Mouse (Mus musculus) MEL (cell line): ENCODE measurements around the gene Nkpd1. TPM values are rescaled to one million over a fixed set of nuclear protein-coding genes. Genes with fewer than 3 reads are reported as not detected.

Source experiments
- DNase-seq: peaks from one replicate; pipeline ENCODE4 v3.0.0; 2011; ENCODE audit warnings: low read depth, low spot score
- H3K27ac ChIP-seq: 2 replicates; pipeline ENCODE4 v1.5.1; 2012; ENCODE audit warnings: low read depth, mild to moderate bottlenecking, control low read depth, low read length, moderate library complexity; ENCODE audit not compliant: control insufficient read depth
- H3K27me3 ChIP-seq, 2 experiments: fragments of 150-350 bp in 1 of 2; sonication (generic) in 1 of 2; 2 replicates each; pipeline ENCODE4 v1.6.1; 2012; ENCODE audit warnings: low read length in 2 of 2, mild to moderate bottlenecking in 2 of 2, improper control_type of control experiment in 1 of 2, moderate library complexity in 1 of 2; ENCODE audit not compliant: insufficient read depth in 2 of 2, control insufficient read depth in 1 of 2
- H3K36me3 ChIP-seq, 2 experiments: 2 replicates each; pipeline ENCODE4 v1.6.1; 2012 to 2014; ENCODE audit warnings: low read length in 2 of 2, improper control_type of control experiment in 1 of 2, inconsistent platforms in 1 of 2, mild to moderate bottlenecking in 1 of 2; ENCODE audit not compliant: insufficient read depth in 2 of 2, control insufficient read depth in 1 of 2
- H3K4me1 ChIP-seq, 2 experiments: fragments of 150-350 bp in 1 of 2; sonication (generic) in 1 of 2; 2 replicates each; pipeline ENCODE4 v1.6.1; 2012; ENCODE audit warnings: low read length in 2 of 2, improper control_type of control experiment in 1 of 2, mild to moderate bottlenecking in 1 of 2; ENCODE audit not compliant: insufficient read depth in 2 of 2, control insufficient read depth in 1 of 2
- H3K4me3 ChIP-seq, 2 experiments: fragments of 150-350 bp in 1 of 2; sonication (generic) in 1 of 2; 2 replicates each; pipeline ENCODE4 v1.5.1; 2012; ENCODE audit warnings: low read depth in 2 of 2, low read length in 2 of 2, mild to moderate bottlenecking in 2 of 2, moderate library complexity in 2 of 2, control low read depth in 1 of 2, improper control_type of control experiment in 1 of 2; ENCODE audit not compliant: control insufficient read depth in 1 of 2, insufficient read depth in 1 of 2
- H3K79me2 ChIP-seq: 2 replicates; pipeline ENCODE4 v1.6.1; 2012; ENCODE audit warnings: mild to moderate bottlenecking, low read length, moderate library complexity; ENCODE audit not compliant: control insufficient read depth, poor library complexity, insufficient read depth
- H3K9ac ChIP-seq: 2 replicates; pipeline ENCODE4 v1.6.1; 2012; ENCODE audit warnings: low read depth, mild to moderate bottlenecking, control low read depth, low read length, moderate library complexity; ENCODE audit not compliant: control insufficient read depth, poor library complexity, severe bottlenecking
- H3K9me3 ChIP-seq: fragments of 150-350 bp; sonication (generic); replicated peaks from 2 replicates; pipeline ENCODE4 v1.6.1; 2012; ENCODE audit warnings: mild to moderate bottlenecking, low read length, improper control_type of control experiment, moderate library complexity; ENCODE audit not compliant: insufficient read depth
- BHLHE40 ChIP-seq: IDR thresholded peaks from 2 replicates; pipeline ENCODE4 v1.6.1; 2012; ENCODE audit warnings: low read depth, mild to moderate bottlenecking, inconsistent platforms, low read length, improper control_type of control experiment, borderline replicate concordance
- CHD1 ChIP-seq: IDR thresholded peaks from 2 replicates; pipeline ENCODE4 v1.6.1; 2012; ENCODE audit warnings: low read depth, mild to moderate bottlenecking, inconsistent platforms, low read length, improper control_type of control experiment
- CHD2 ChIP-seq: IDR thresholded peaks from 2 replicates; pipeline ENCODE4 v1.6.1; 2011; ENCODE audit warnings: low read length, improper control_type of control experiment
- CTCF ChIP-seq, 3 experiments: IDR thresholded peaks in 2 of 3; conservative IDR thresholded peaks in 1 of 3; 2 replicates each; pipeline ENCODE4 v1.5.1; 2011 to 2012; ENCODE audit warnings: low read length in 3 of 3, low read depth in 2 of 3, mild to moderate bottlenecking in 2 of 3, improper control_type of control experiment in 1 of 3, inconsistent platforms in 1 of 3, mixed read lengths in 1 of 3, moderate library complexity in 1 of 3; ENCODE audit not compliant: control insufficient read depth in 1 of 3, insufficient read depth in 1 of 3, poor library complexity in 1 of 3, severe bottlenecking in 1 of 3
- ELF1 ChIP-seq: IDR thresholded peaks from 2 replicates; pipeline ENCODE4 v1.6.1; 2014; ENCODE audit warnings: low read depth, mild to moderate bottlenecking, inconsistent platforms, low read length, improper control_type of control experiment, moderate library complexity
- EP300 ChIP-seq, 2 experiments: IDR thresholded peaks; 2 replicates each; pipeline ENCODE4 v1.6.1; 2011; ENCODE audit warnings: improper control_type of control experiment in 2 of 2, low read length in 2 of 2, low read depth in 1 of 2, mild to moderate bottlenecking in 1 of 2
- GATA1 ChIP-seq: IDR thresholded peaks from 2 replicates; pipeline ENCODE4 v1.6.1; 2011; ENCODE audit warnings: low read depth, low read length, improper control_type of control experiment
- JUND ChIP-seq: IDR thresholded peaks from 2 replicates; pipeline ENCODE4 v1.6.1; 2011; ENCODE audit warnings: low read depth, mild to moderate bottlenecking, improper control_type of control experiment, low read length
- KAT2A ChIP-seq: conservative IDR thresholded peaks from 2 replicates; pipeline ENCODE4 v1.6.1; 2012; ENCODE audit warnings: low read depth, low read length, improper control_type of control experiment, inconsistent platforms
- MAX ChIP-seq: IDR thresholded peaks from 2 replicates; pipeline ENCODE4 v1.6.1; 2011; ENCODE audit warnings: low read length, improper control_type of control experiment
- MAZ ChIP-seq: IDR thresholded peaks from 2 replicates; pipeline ENCODE4 v1.6.1; 2012; ENCODE audit warnings: low read depth, mild to moderate bottlenecking, inconsistent platforms, low read length, improper control_type of control experiment
- MYB ChIP-seq: IDR thresholded peaks from 2 replicates; pipeline ENCODE4 v1.6.1; 2011; ENCODE audit warnings: mild to moderate bottlenecking, low read depth, low read length, improper control_type of control experiment
- NELFE ChIP-seq: IDR thresholded peaks from 2 replicates; pipeline ENCODE4 v1.6.1; 2011; ENCODE audit warnings: low read depth, low read length, improper control_type of control experiment
- NRF1 ChIP-seq: IDR thresholded peaks from 2 replicates; pipeline ENCODE4 v1.6.1; 2014; ENCODE audit warnings: low read depth, mild to moderate bottlenecking, inconsistent platforms, low read length, improper control_type of control experiment, moderate library complexity; ENCODE audit not compliant: poor library complexity, insufficient read depth, severe bottlenecking
- POLR2AphosphoS2 ChIP-seq: IDR thresholded peaks from 2 replicates; pipeline ENCODE4 v1.6.1; 2011; ENCODE audit warnings: low read length, improper control_type of control experiment
- POLR2AphosphoS5 ChIP-seq: IDR thresholded peaks from 2 replicates; pipeline ENCODE4 v1.6.1; 2012; ENCODE audit warnings: low read depth, borderline replicate concordance, mild to moderate bottlenecking, inconsistent platforms, low read length, moderate library complexity, mixed read lengths
- RAD21 ChIP-seq: IDR thresholded peaks from 2 replicates; pipeline ENCODE4 v1.6.1; 2011; ENCODE audit warnings: mild to moderate bottlenecking, low read depth, low read length, improper control_type of control experiment
- SIN3A ChIP-seq: IDR thresholded peaks from 2 replicates; pipeline ENCODE4 v1.6.1; 2012; ENCODE audit warnings: low read length, improper control_type of control experiment, inconsistent platforms
- SMC3 ChIP-seq: IDR thresholded peaks from 2 replicates; pipeline ENCODE4 v1.6.1; 2011; ENCODE audit warnings: low read depth, low read length, improper control_type of control experiment
- TBP ChIP-seq: IDR thresholded peaks from 2 replicates; pipeline ENCODE4 v1.8.0; 2011; ENCODE audit warnings: low read depth, low read length, improper control_type of control experiment
- USF1 ChIP-seq: IDR thresholded peaks from 2 replicates; pipeline ENCODE4 v1.6.1; 2014; ENCODE audit warnings: low read depth, mild to moderate bottlenecking, inconsistent platforms, low read length, improper control_type of control experiment, moderate library complexity
- ZC3H11A ChIP-seq: IDR thresholded peaks from 2 replicates; pipeline ENCODE4 v1.6.1; 2012; ENCODE audit warnings: low read depth, mild to moderate bottlenecking, inconsistent platforms, low read length, improper control_type of control experiment
- ZKSCAN1 ChIP-seq: IDR thresholded peaks from 2 replicates; pipeline ENCODE4 v1.6.1; 2012; ENCODE audit warnings: low read depth, mild to moderate bottlenecking, inconsistent platforms, low read length, improper control_type of control experiment, moderate library complexity
- ZNF384 ChIP-seq: IDR thresholded peaks from 2 replicates; pipeline ENCODE4 v1.6.1; 2012; ENCODE audit warnings: low read depth, mild to moderate bottlenecking, inconsistent platforms, low read length, improper control_type of control experiment
- polyA plus RNA-seq, 2 experiments: library from polyadenylated mRNA; stranded (reverse) in 1 of 2; unstranded in 1 of 2; fragments of >175 nt in 1 of 2; fragments of >200 nt in 1 of 2; gene quantifications; 2 replicates each; pipeline versions ENCODE4 v1.2.1 to v1.2.4; 2012; ENCODE audit warnings: low replicate concordance in 2 of 2, low read depth in 1 of 2; ENCODE audit not compliant: insufficient read length in 2 of 2, insufficient read depth in 1 of 2, missing spikeins in 1 of 2
- total RNA-seq: library from RNA; depleted of rRNA; stranded (reverse); fragments of 300-350 nt; gene quantifications from 2 replicates; pipeline ENCODE4 v1.2.3, GENCODE M21; 2012

The Nkpd1 gene
- total and polyA plus RNA-seq, 3 experiments, result 0.33 to 0.35 TPM; not detected in 1

GRCm38 (mm10) chr7:19498326-19498725, 19.3 kb upstream of the Nkpd1 start:
- Histone ChIP-seq H3K27me3 (no peaks in the 10 kb centered on the region), H3K4me1 (peaks cover 0 to 13% of the 10 kb centered on the region in 2 experiments; a peak in 3 of 4 replicates), H3K4me3 (no peak overlapping the region), H3K27ac (no peak overlapping the region), H3K36me3 (no peaks in the 10 kb centered on the region), H3K9me3 (no peaks in the 10 kb centered on the region), H3K79me2 (no peaks in the 10 kb centered on the region), H3K9ac (no peak overlapping the region)
- TF ChIP-seq ZNF384 (no peak), SMC3 (no peak), ZKSCAN1 (no peak), JUND (no peak), CHD2 (no peak), ZC3H11A (no peak), CTCF (IDR thresholded peaks at IDR 0.05 in 2 of 3, conservative IDR thresholded peaks at IDR 0.05 in 1 of 3; ENCODE audit: control insufficient read depth in 1 of 3, insufficient read depth in 1 of 3, low read depth in 2 of 3, low read length in 3 of 3, poor library complexity in 1 of 3, severe bottlenecking in 1 of 3) (no peak), NRF1 (no peak), MAZ (no peak), POLR2AphosphoS2 (no peak), POLR2AphosphoS5 (no peak), MAX (no peak), NELFE (no peak), RAD21 (no peak), MYB (no peak)
- DNase-seq, result no peak

DNA sequence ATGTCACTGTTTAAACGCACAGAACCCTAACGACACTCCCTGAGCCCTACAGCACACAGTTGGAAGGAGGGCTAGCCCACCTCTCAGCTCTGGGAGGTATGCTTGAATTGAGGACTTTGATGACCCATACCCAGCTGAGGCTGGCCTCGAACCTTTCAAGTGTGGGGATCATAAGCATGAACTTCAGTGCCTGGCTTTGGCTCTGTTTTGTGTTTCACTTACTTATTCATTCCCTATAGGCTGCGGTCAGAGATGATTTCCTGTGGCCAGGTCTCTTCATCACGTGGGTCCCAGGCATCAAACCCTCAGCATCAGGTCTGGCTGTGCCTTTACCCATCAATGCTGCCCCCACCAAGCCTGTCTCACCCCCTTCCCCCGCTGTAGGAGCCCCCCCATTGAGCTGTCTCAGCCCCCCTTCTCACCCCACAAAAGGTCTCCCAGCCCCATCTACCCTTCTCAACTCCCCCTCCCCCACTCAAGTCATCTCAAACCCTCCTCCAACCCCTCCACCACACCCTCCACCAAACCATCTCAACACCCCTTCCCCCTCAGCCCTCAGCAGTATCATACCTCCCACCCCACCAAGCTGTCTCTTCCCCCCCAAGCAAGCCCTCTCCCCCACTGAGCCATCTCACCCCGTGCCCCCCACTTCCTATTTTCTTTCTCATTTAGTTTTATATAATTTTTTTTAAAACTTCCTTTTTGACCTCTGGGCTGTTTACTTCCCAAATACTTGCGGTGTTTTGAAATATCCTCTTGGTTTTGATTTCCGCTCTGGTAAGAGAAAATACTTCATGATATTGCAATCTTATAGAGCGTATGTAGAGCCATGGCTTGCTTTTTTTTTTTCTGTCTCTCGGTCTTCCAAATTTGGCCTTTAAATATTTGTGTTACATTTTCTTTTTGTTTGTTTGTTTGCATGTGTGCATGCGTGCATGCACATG, 16.9 kb upstream of the Nkpd1 start:
- Histone ChIP-seq H3K27ac (no peak overlapping the region), H3K9ac (no peak overlapping the region), H3K4me3 (no peak overlapping the region), H3K36me3 (peaks cover 0 to 2% of the 10 kb centered on the region in 2 experiments; a peak in 2 of 4 replicates), H3K79me2 (no peaks in the 10 kb centered on the region), H3K9me3 (no peaks in the 10 kb centered on the region), H3K4me1 (peaks cover 0 to 4% of the 10 kb centered on the region in 2 experiments; a peak in 2 of 4 replicates), H3K27me3 (no peaks in the 10 kb centered on the region)
- TF ChIP-seq CHD2 (no peak), GATA1 (no peak), POLR2AphosphoS2 (no peak), ELF1 (no peak), CHD1 (no peak), SMC3 (no peak), TBP (no peak), SIN3A (no peak), EP300 (IDR thresholded peaks at IDR 0.05; ENCODE audit: low read depth in 1 of 2, low read length in 2 of 2) (no peak), BHLHE40 (no peak), NRF1 (no peak), CTCF (IDR thresholded peaks at IDR 0.05 in 2 of 3, conservative IDR thresholded peaks at IDR 0.05 in 1 of 3; ENCODE audit: control insufficient read depth in 1 of 3, insufficient read depth in 1 of 3, low read depth in 2 of 3, low read length in 3 of 3, poor library complexity in 1 of 3, severe bottlenecking in 1 of 3) (no peak), KAT2A (no peak), USF1 (no peak)
- no peak for DNase-seq
